Comparison of ENCODE assay signal across 27 mouse cellular contexts in the genomic region with DNA sequence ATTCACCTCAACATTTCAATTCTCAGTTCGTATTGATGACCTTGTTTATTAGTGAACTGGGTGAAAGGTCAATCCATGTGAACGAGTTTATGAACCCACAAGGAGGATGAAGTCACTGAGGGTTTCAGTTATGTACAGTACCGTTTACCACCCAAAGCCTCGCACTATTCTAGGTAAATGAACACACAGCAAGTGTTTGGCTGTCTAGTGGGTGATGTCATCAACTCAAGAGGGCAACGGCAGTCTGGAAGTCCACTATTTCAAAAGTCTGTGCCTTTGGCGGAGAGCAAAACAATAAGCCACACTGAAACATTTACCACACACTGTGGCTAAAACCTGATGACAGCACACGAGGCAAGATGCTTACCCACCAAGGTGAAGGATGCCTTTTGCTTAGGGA. TPM values are rescaled to one million over a fixed set of nuclear protein-coding genes. Genes with fewer than 3 reads are reported as not detected.
DNase-seq lines count a peak whose midpoint lies in the region; ATAC-seq and TF ChIP-seq lines count a peak whose summit lies in the region.
"Had no signal": no experiment of that assay in that cellular context is flagged by ENCODE, and none has a peak within 500 bp of the region (broad histone marks: within the 10 kb centered on the region; RNA-seq: fewer than 3 reads in every experiment).

No protein-coding gene starts in this region.

- DNase-seq in liver, adult 2 months (ENCODE audit: extremely low read depth, low read depth, low spot score), result peak; percentile 63
- DNase-seq in liver, embryonic 11.5 days (ENCODE audit: low spot score), result no peak
- DNase-seq in lung, postnatal 0 days (ENCODE audit: low spot score), result peak; percentile 41
- DNase-seq in lung, postnatal 10 days, result no peak
- DNase-seq in testis, postnatal 10 days (ENCODE audit: low spot score), result no peak
- DNase-seq in ovary, adult 18-20 months (ENCODE audit: low spot score), result no peak
- DNase-seq: adrenal gland, postnatal 10 days; adrenal gland, postnatal 36 days; B cell, adult 2 months; cerebellum, adult 18-20 months; cerebellum, adult 9-10 months; cerebellum, postnatal 14 days; gastrocnemius, postnatal 10 days; gastrocnemius, postnatal 36 days; heart, postnatal 10 days; heart, postnatal 36 days had no signal

- no peaks in the 10 kb centered on the region for H3K9me3 ChIP-seq in liver, embryonic 11.5 days (ENCODE audit: control insufficient read depth, low read length)
- H3K9me3 ChIP-seq in lung, postnatal 0 days (ENCODE audit: low read length), result no peaks in the 10 kb centered on the region
- H3K9me3 ChIP-seq: forebrain, embryonic 10.5 days; forebrain, embryonic 13.5 days; G1E; heart, embryonic 15.5 days; hindbrain, embryonic 10.5 days; hindbrain, embryonic 13.5 days had no signal

- H3K4me1 ChIP-seq in liver, adult 2 months (ENCODE audit: control insufficient read depth, insufficient read depth, low read length), result peaks cover 4% of the 10 kb centered on the region
- H3K4me1 ChIP-seq in liver, embryonic 11.5 days (replicated peaks; ENCODE audit: control insufficient read depth, insufficient read depth, low read length), result no peaks in the 10 kb centered on the region
- no peaks in the 10 kb centered on the region for H3K4me1 ChIP-seq in lung, postnatal 0 days (ENCODE audit: insufficient read depth, low read depth, low read length)
- peaks cover 9% of the 10 kb centered on the region for H3K4me1 ChIP-seq in testis, adult 2 months (ENCODE audit: control insufficient read depth, insufficient read depth, low read length)
- H3K4me1 ChIP-seq: forebrain, embryonic 10.5 days; forebrain, embryonic 13.5 days; heart, embryonic 12.5 days; hindbrain, embryonic 10.5 days; hindbrain, embryonic 13.5 days had no signal

- H3K9ac ChIP-seq in liver, adult 2 months (ENCODE audit: low read depth, low read length), result no peak overlapping the region
- no peak overlapping the region for H3K9ac ChIP-seq in liver, embryonic 11.5 days (ENCODE audit: low read depth, low read length)
- no peak overlapping the region for H3K9ac ChIP-seq in lung, postnatal 0 days (replicated peaks; ENCODE audit: low read depth)
- H3K9ac ChIP-seq: forebrain, embryonic 13.5 days; heart, embryonic 12.5 days; heart, embryonic 15.5 days; hindbrain, embryonic 13.5 days had no signal

- H3K27me3 ChIP-seq in liver, adult 2 months (ENCODE audit: control insufficient read depth, insufficient read depth, low read length), result no peaks in the 10 kb centered on the region
- H3K27me3 ChIP-seq in liver, embryonic 11.5 days (replicated peaks; ENCODE audit: control insufficient read depth, insufficient read depth, low read length), result no peaks in the 10 kb centered on the region
- H3K27me3 ChIP-seq in lung, postnatal 0 days (replicated peaks; ENCODE audit: insufficient read depth, low read length), result no peaks in the 10 kb centered on the region
- H3K27me3 ChIP-seq in testis, adult 2 months (ENCODE audit: control insufficient read depth, insufficient read depth, low read length), result no peaks in the 10 kb centered on the region
- H3K27me3 ChIP-seq: CH12.LX; forebrain, embryonic 13.5 days; heart, embryonic 12.5 days; heart, embryonic 15.5 days; hindbrain, embryonic 13.5 days; Patski had no signal

- no peak for TF ChIP-seq POLR2A in liver, adult 2 months (IDR thresholded peaks at IDR 0.05; ENCODE audit: extremely low read depth, insufficient read depth, low read length)
- no peak for TF ChIP-seq POLR2A in testis, adult 2 months (IDR thresholded peaks at IDR 0.05; ENCODE audit: control insufficient read depth, low read depth, low read length)

- H3K79me2 ChIP-seq in liver, adult 2 months (ENCODE audit: control insufficient read depth, insufficient read depth, low read length), result no peaks in the 10 kb centered on the region

- WGBS in liver, adult 2 months, result 37% methylated on average over 7 of the region's 7 CpGs
- WGBS in liver, embryonic 11.5 days, result 76% methylated on average over 7 of the region's 7 CpGs
- 65% methylated on average over 7 of the region's 7 CpGs for WGBS in lung, postnatal 0 days

- no peak for TF ChIP-seq EP300 in lung, postnatal 0 days (IDR thresholded peaks at IDR 0.05)

- no peak overlapping the region for H3K4me3 ChIP-seq in liver, adult 2 months (ENCODE audit: insufficient read depth, low read depth, low read length)
- no peak overlapping the region for H3K4me3 ChIP-seq in liver, embryonic 11.5 days (ENCODE audit: low read depth, low read length)
- H3K4me3 ChIP-seq in lung, postnatal 0 days (ENCODE audit: low read depth, low read length), result no peak overlapping the region
- H3K4me3 ChIP-seq in testis, adult 2 months (ENCODE audit: control insufficient read depth, low read depth, low read length), result peak overlapping the region; percentile 73; the same call in 1 of the 2 replicates
- H3K4me3 ChIP-seq: forebrain, embryonic 10.5 days; forebrain, embryonic 13.5 days; heart, embryonic 12.5 days; heart, embryonic 15.5 days; hindbrain, embryonic 10.5 days; hindbrain, embryonic 13.5 days had no signal

- TF ChIP-seq CTCF in liver, adult 2 months (IDR thresholded peaks at IDR 0.05; ENCODE audit: low read depth, low read length), result no peak
- no peak for TF ChIP-seq CTCF in lung, postnatal 0 days (IDR thresholded peaks at IDR 0.05)
- TF ChIP-seq CTCF in testis, adult 2 months (IDR thresholded peaks at IDR 0.05; ENCODE audit: control insufficient read depth, insufficient read depth, insufficient replicate concordance, low read depth, low read length), result no peak

- no peak overlapping the region for H3K4me2 ChIP-seq in liver, embryonic 11.5 days
- H3K4me2 ChIP-seq in lung, postnatal 0 days (replicated peaks; ENCODE audit: low read depth, low read length), result no peak overlapping the region
- H3K4me2 ChIP-seq: forebrain, embryonic 13.5 days; heart, embryonic 12.5 days; heart, embryonic 15.5 days; hindbrain, embryonic 13.5 days had no signal

- H3K27ac ChIP-seq in liver, adult 2 months (replicated peaks; ENCODE audit: insufficient read depth, low read depth, low read length), result no peak overlapping the region
- no peak overlapping the region for H3K27ac ChIP-seq in liver, embryonic 11.5 days (ENCODE audit: low read depth, low read length)
- H3K27ac ChIP-seq in lung, postnatal 0 days (ENCODE audit: low read length), result no peak overlapping the region
- H3K27ac ChIP-seq in testis, adult 2 months (ENCODE audit: control insufficient read depth, insufficient read depth, low read depth, low read length), result peak overlapping the region; percentile 36; the same call in 1 of the 2 replicates
- H3K27ac ChIP-seq: forebrain, embryonic 10.5 days; forebrain, embryonic 13.5 days; heart, embryonic 15.5 days; hindbrain, embryonic 10.5 days; hindbrain, embryonic 13.5 days had no signal

- no peak for ATAC-seq in liver, embryonic 11.5 days (replicated peaks; ENCODE audit: low FRiP score)
- peak; percentile 48; the same call in 1 of the 2 replicates for ATAC-seq in lung, postnatal 0 days
- ATAC-seq: forebrain, embryonic 13.5 days; forebrain, embryonic 16.5 days; Patski had no signal

- no peaks in the 10 kb centered on the region for H3K36me3 ChIP-seq in liver, adult 2 months (ENCODE audit: control insufficient read depth, insufficient read depth, low read length)
- no peaks in the 10 kb centered on the region for H3K36me3 ChIP-seq in liver, embryonic 11.5 days (ENCODE audit: control insufficient read depth, insufficient read depth, low read length)
- no peaks in the 10 kb centered on the region for H3K36me3 ChIP-seq in lung, postnatal 0 days (ENCODE audit: insufficient read depth, low read length)
- H3K36me3 ChIP-seq in testis, adult 2 months (ENCODE audit: control insufficient read depth, insufficient read depth, low read length), result no peaks in the 10 kb centered on the region
- H3K36me3 ChIP-seq: forebrain, embryonic 10.5 days; G1E; heart, embryonic 12.5 days; heart, embryonic 15.5 days; hindbrain, embryonic 10.5 days; hindbrain, embryonic 13.5 days had no signal

RNA-seq across cellular contexts. Expression of a gene that starts 29.4 kb away (rescaled TPM):
- total RNA-seq in liver, adult 2 months (2014; rRNA removed), result 13.2 and 13.6 TPM in 2 replicates
- polyA plus RNA-seq in liver, adult 2 months (2012; rRNA removed), result 2.6 and 3.0 TPM in 2 replicates
- polyA plus RNA-seq in liver, embryonic 11.5 days (2014; fragmentation: Nextera tagmentation; extraction: Ambion mirVana), result 56.5 and 57.6 TPM in 2 replicates
- polyA plus RNA-seq in lung, postnatal 0 days (2015; fragmentation: Nextera tagmentation; extraction: Ambion mirVana), result 18.6 and 20.6 TPM in 2 replicates
- polyA plus RNA-seq in testis, adult 2 months (2012; rRNA removed), result 6.0 and 7.2 TPM in 2 replicates

RNA-seq across cellular contexts. Expression of a gene that starts 59.4 kb away (rescaled TPM):
- total RNA-seq in liver, adult 2 months (2014; rRNA removed), result 1.0 and 3.2 TPM in 2 replicates
- polyA plus RNA-seq in liver, adult 2 months (2012; rRNA removed), result 0.32 and 0.90 TPM in 2 replicates
- 7.8 and 9.8 TPM in 2 replicates for polyA plus RNA-seq in liver, embryonic 11.5 days (2014; fragmentation: Nextera tagmentation; extraction: Ambion mirVana)
- polyA plus RNA-seq in lung, postnatal 0 days (2015; fragmentation: Nextera tagmentation; extraction: Ambion mirVana), result 9.4 and 9.6 TPM in 2 replicates
- 1.0 and 1.2 TPM in 2 replicates for polyA plus RNA-seq in testis, adult 2 months (2012; rRNA removed)
- total RNA-seq: gastrocnemius, postnatal 36 days had no signal

Comparison
In these comparisons a context has a peak if more than half of its experiments do, and no peak if none do; other contexts are left out.
1. DNase-seq: peak in liver, adult 2 months (single experiment) and lung, postnatal 0 days (single experiment); none in liver, embryonic 11.5 days (single experiment), lung, postnatal 10 days (single experiment), testis, postnatal 10 days (single experiment) and ovary, adult 18-20 months (single experiment).